Mouse (Mus musculus): ENCODE data around the gene Ccdc171. TPM values are rescaled to one million over a fixed set of nuclear protein-coding genes. Genes with fewer than 3 reads are reported as not detected.

The Ccdc171 gene
- polyA plus RNA-seq, 1 experiment = 2.1 TPM

GRCm38 (mm10) chr4:83800402-83800801 is 275.1 kb downstream of the Ccdc171 start:
- Histone ChIP-seq H3K4me1 (ENCODE audit: control insufficient read depth, insufficient read depth, low read length) (no peaks in the 10 kb centered on the region), H3K27ac (ENCODE audit: insufficient read depth, low read length) (no peak overlapping the region), H3K27me3 (ENCODE audit: control insufficient read depth, insufficient read depth, low read length) (no peaks in the 10 kb centered on the region), H3K4me3 (replicated peaks; ENCODE audit: insufficient read depth, low read depth, low read length) (no peak overlapping the region)
- TF ChIP-seq POLR2A (IDR thresholded peaks at IDR 0.05; ENCODE audit: borderline replicate concordance, insufficient read depth, low read length) = no peak
- TF ChIP-seq CTCF (IDR thresholded peaks at IDR 0.05; ENCODE audit: borderline replicate concordance, insufficient read depth, low read depth, low read length) = no peak
- 79% methylated on average over 3 of the region's 3 CpGs for WGBS
- no peak for DNase-seq

- H3K27me3 ChIP-seq (ENCODE audit: control insufficient read depth, insufficient read depth, low read length) = no peaks in the 10 kb centered on the region
Measured at GRCm38 (mm10) chr4:83816925-83817324, 291.6 kb downstream of the Ccdc171 start.

GRCm38 (mm10) chr4:83829718-83830459 is 304.5 kb downstream of the Ccdc171 start:
- H3K27ac ChIP-seq (ENCODE audit: insufficient read depth, low read length) = no peak overlapping the region
- 84% methylated on average over 4 of the region's 4 CpGs for WGBS
- no peak overlapping the region for H3K4me3 ChIP-seq (replicated peaks; ENCODE audit: insufficient read depth, low read depth, low read length)
- no peaks in the 10 kb centered on the region for H3K4me1 ChIP-seq (ENCODE audit: control insufficient read depth, insufficient read depth, low read length)
- TF ChIP-seq CTCF (IDR thresholded peaks at IDR 0.05; ENCODE audit: borderline replicate concordance, insufficient read depth, low read depth, low read length) (no peak), POLR2A (IDR thresholded peaks at IDR 0.05; ENCODE audit: borderline replicate concordance, insufficient read depth, low read length) (no peak)
- H3K27me3 ChIP-seq (ENCODE audit: control insufficient read depth, insufficient read depth, low read length) = no peaks in the 10 kb centered on the region
- DNase-seq = no peak

More at GRCm38 (mm10) chr4:83816925-83817324, 291.6 kb downstream of the Ccdc171 start:
- DNase-seq = no peak
- H3K27ac ChIP-seq (ENCODE audit: insufficient read depth, low read length) = no peak overlapping the region
- WGBS = 91% methylated on average over 4 of the region's 4 CpGs
- no peaks in the 10 kb centered on the region for H3K4me1 ChIP-seq (ENCODE audit: control insufficient read depth, insufficient read depth, low read length)
- TF ChIP-seq POLR2A (IDR thresholded peaks at IDR 0.05; ENCODE audit: borderline replicate concordance, insufficient read depth, low read length) (no peak), CTCF (IDR thresholded peaks at IDR 0.05; ENCODE audit: borderline replicate concordance, insufficient read depth, low read depth, low read length) (no peak)
- H3K4me3 ChIP-seq (replicated peaks; ENCODE audit: insufficient read depth, low read depth, low read length) = no peak overlapping the region

GRCm38 (mm10) chr4:83830891-83831880 is 305.8 kb downstream of the Ccdc171 start:
- Histone ChIP-seq H3K27me3 (ENCODE audit: control insufficient read depth, insufficient read depth, low read length) (no peaks in the 10 kb centered on the region), H3K4me3 (replicated peaks; ENCODE audit: insufficient read depth, low read depth, low read length) (no peak overlapping the region), H3K4me1 (ENCODE audit: control insufficient read depth, insufficient read depth, low read length) (no peaks in the 10 kb centered on the region), H3K27ac (ENCODE audit: insufficient read depth, low read length) (no peak overlapping the region)
- WGBS = 22% methylated on average over 13 of the region's 13 CpGs
- TF ChIP-seq POLR2A (IDR thresholded peaks at IDR 0.05; ENCODE audit: borderline replicate concordance, insufficient read depth, low read length) (no peak), CTCF (IDR thresholded peaks at IDR 0.05; ENCODE audit: borderline replicate concordance, insufficient read depth, low read depth, low read length) (no peak)
- no peak for DNase-seq

- 82% methylated on average over 2 of the region's 2 CpGs for WGBS
- H3K4me3 ChIP-seq (replicated peaks; ENCODE audit: insufficient read depth, low read depth, low read length) = no peak overlapping the region
- DNase-seq = no peak
- H3K27me3 ChIP-seq (ENCODE audit: control insufficient read depth, insufficient read depth, low read length) = no peaks in the 10 kb centered on the region; the same call in 1 of the 2 replicates
- TF ChIP-seq CTCF (IDR thresholded peaks at IDR 0.05; ENCODE audit: borderline replicate concordance, insufficient read depth, low read depth, low read length) (no peak), POLR2A (IDR thresholded peaks at IDR 0.05; ENCODE audit: borderline replicate concordance, insufficient read depth, low read length) (no peak)
- H3K27ac ChIP-seq (ENCODE audit: insufficient read depth, low read length) = no peak overlapping the region
- H3K4me1 ChIP-seq (ENCODE audit: control insufficient read depth, insufficient read depth, low read length) = no peaks in the 10 kb centered on the region
Measured at GRCm38 (mm10) chr4:83839077-83839476, 313.7 kb downstream of the Ccdc171 start.

- TF ChIP-seq POLR2A (IDR thresholded peaks at IDR 0.05; ENCODE audit: borderline replicate concordance, insufficient read depth, low read length) = no peak
- no peak for TF ChIP-seq CTCF (IDR thresholded peaks at IDR 0.05; ENCODE audit: borderline replicate concordance, insufficient read depth, low read depth, low read length)
- Histone ChIP-seq H3K27ac (ENCODE audit: insufficient read depth, low read length) (no peak overlapping the region), H3K4me1 (ENCODE audit: control insufficient read depth, insufficient read depth, low read length) (no peaks in the 10 kb centered on the region), H3K27me3 (ENCODE audit: control insufficient read depth, insufficient read depth, low read length) (no peaks in the 10 kb centered on the region), H3K4me3 (replicated peaks; ENCODE audit: insufficient read depth, low read depth, low read length) (no peak overlapping the region)
- WGBS = 40% methylated on average over 7 of the region's 7 CpGs
- DNase-seq = no peak
Measured at GRCm38 (mm10) chr4:83846304-83846703, 321.0 kb downstream of the Ccdc171 start.

- no peaks in the 10 kb centered on the region for H3K27me3 ChIP-seq (ENCODE audit: control insufficient read depth, insufficient read depth, low read length)
- no peak for DNase-seq
- H3K27ac ChIP-seq (ENCODE audit: insufficient read depth, low read length) = no peak overlapping the region
- no peaks in the 10 kb centered on the region for H3K4me1 ChIP-seq (ENCODE audit: control insufficient read depth, insufficient read depth, low read length)
- no peak overlapping the region for H3K4me3 ChIP-seq (replicated peaks; ENCODE audit: insufficient read depth, low read depth, low read length)
- no peak for TF ChIP-seq POLR2A (IDR thresholded peaks at IDR 0.05; ENCODE audit: borderline replicate concordance, insufficient read depth, low read length)
- TF ChIP-seq CTCF (IDR thresholded peaks at IDR 0.05; ENCODE audit: borderline replicate concordance, insufficient read depth, low read depth, low read length) = no peak
- 90% methylated on average over 5 of the region's 5 CpGs for WGBS
Measured at GRCm38 (mm10) chr4:83853885-83854284, 328.5 kb downstream of the Ccdc171 start.
